Mouse (Mus musculus): ENCODE data around the gene Rbfox1. TPM values are rescaled to one million over a fixed set of nuclear protein-coding genes. Genes with fewer than 3 reads are reported as not detected.

Rbfox1 gene
- total and polyA plus RNA-seq, 3 experiments: 31.6 to 58.1 (median 52.9) TPM

- WGBS: 72% methylated on average over 2 of the region's 2 CpGs
- Histone ChIP-seq H3K27ac (no peak overlapping the region), H3K36me3 (ENCODE audit: control insufficient read depth, insufficient read depth, low read length) (no peaks in the 10 kb centered on the region), H3K79me2 (replicated peaks; ENCODE audit: control insufficient read depth, insufficient read depth, low read length) (no peaks in the 10 kb centered on the region), H3K9ac (ENCODE audit: low read depth, low read length) (no peak overlapping the region), H3K4me1 (ENCODE audit: control insufficient read depth, insufficient read depth, low read length) (no peaks in the 10 kb centered on the region), H3K27me3 (ENCODE audit: control insufficient read depth, insufficient read depth, low read length) (no peaks in the 10 kb centered on the region), H3K4me3 (no peak overlapping the region)
- intact Hi-C loops (cut with DNase I): no loop called here
- DNase-seq: no peak
- TF ChIP-seq EP300 (IDR thresholded peaks at IDR 0.05; ENCODE audit: insufficient read depth, low read depth, low read length) (no peak), POLR2A (IDR thresholded peaks at IDR 0.05; ENCODE audit: insufficient read depth, low read depth, low read length) (no peak), CTCF (IDR thresholded peaks at IDR 0.05) (no peak)
These were observed 1338.1 kb downstream of the Rbfox1 start for GRCm38 (mm10) chr16:7223265-7223664.

GRCm38 (mm10) chr16:7226000-7226399, 1340.8 kb downstream of the Rbfox1 start:
- WGBS: 86% methylated on average over 3 of the region's 3 CpGs
- no peaks in the 10 kb centered on the region; the same call in 1 of the 2 replicates for H3K4me1 ChIP-seq (ENCODE audit: control insufficient read depth, insufficient read depth, low read length)

GRCm38 (mm10) chr16:7228246-7228645, 1343.1 kb downstream of the Rbfox1 start:
- Histone ChIP-seq H3K79me2 (replicated peaks; ENCODE audit: control insufficient read depth, insufficient read depth, low read length) (no peaks in the 10 kb centered on the region), H3K9ac (ENCODE audit: low read depth, low read length) (no peak overlapping the region), H3K27me3 (ENCODE audit: control insufficient read depth, insufficient read depth, low read length) (no peaks in the 10 kb centered on the region), H3K4me1 (ENCODE audit: control insufficient read depth, insufficient read depth, low read length) (no peaks in the 10 kb centered on the region; the same call in 1 of the 2 replicates), H3K36me3 (ENCODE audit: control insufficient read depth, insufficient read depth, low read length) (no peaks in the 10 kb centered on the region), H3K27ac (no peak overlapping the region), H3K4me3 (no peak overlapping the region)
- intact Hi-C loops (cut with DNase I): no loop called here
- no peak for TF ChIP-seq EP300 (IDR thresholded peaks at IDR 0.05; ENCODE audit: insufficient read depth, low read depth, low read length)
- TF ChIP-seq CTCF (IDR thresholded peaks at IDR 0.05): no peak
- TF ChIP-seq POLR2A (IDR thresholded peaks at IDR 0.05; ENCODE audit: insufficient read depth, low read depth, low read length): no peak
- no peak for DNase-seq
- 60% methylated on average over 5 of the region's 5 CpGs for WGBS

More at GRCm38 (mm10) chr16:7226000-7226399, 1340.8 kb downstream of the Rbfox1 start:
- Histone ChIP-seq H3K4me3 (no peak overlapping the region), H3K27me3 (ENCODE audit: control insufficient read depth, insufficient read depth, low read length) (no peaks in the 10 kb centered on the region), H3K9ac (ENCODE audit: low read depth, low read length) (no peak overlapping the region), H3K79me2 (replicated peaks; ENCODE audit: control insufficient read depth, insufficient read depth, low read length) (no peaks in the 10 kb centered on the region), H3K27ac (no peak overlapping the region), H3K36me3 (ENCODE audit: control insufficient read depth, insufficient read depth, low read length) (no peaks in the 10 kb centered on the region)
- DNase-seq: no peak
- TF ChIP-seq POLR2A (IDR thresholded peaks at IDR 0.05; ENCODE audit: insufficient read depth, low read depth, low read length) (no peak), EP300 (IDR thresholded peaks at IDR 0.05; ENCODE audit: insufficient read depth, low read depth, low read length) (no peak), CTCF (IDR thresholded peaks at IDR 0.05) (no peak)
- intact Hi-C loops (cut with DNase I): no loop called here

GRCm38 (mm10) chr16:7229232-7229631, 1344.1 kb downstream of the Rbfox1 start:
- Histone ChIP-seq H3K9ac (ENCODE audit: low read depth, low read length) (no peak overlapping the region), H3K27ac (no peak overlapping the region), H3K79me2 (replicated peaks; ENCODE audit: control insufficient read depth, insufficient read depth, low read length) (no peaks in the 10 kb centered on the region), H3K27me3 (ENCODE audit: control insufficient read depth, insufficient read depth, low read length) (no peaks in the 10 kb centered on the region), H3K4me3 (no peak overlapping the region), H3K4me1 (ENCODE audit: control insufficient read depth, insufficient read depth, low read length) (no peaks in the 10 kb centered on the region; the same call in 1 of the 2 replicates), H3K36me3 (ENCODE audit: control insufficient read depth, insufficient read depth, low read length) (no peaks in the 10 kb centered on the region)
- intact Hi-C loops (cut with DNase I): no loop called here
- TF ChIP-seq POLR2A (IDR thresholded peaks at IDR 0.05; ENCODE audit: insufficient read depth, low read depth, low read length): no peak
- TF ChIP-seq EP300 (IDR thresholded peaks at IDR 0.05; ENCODE audit: insufficient read depth, low read depth, low read length): no peak
- no peak for TF ChIP-seq CTCF (IDR thresholded peaks at IDR 0.05)
- 36% methylated on average over 4 of the region's 4 CpGs for WGBS
- no peak for DNase-seq

GRCm38 (mm10) chr16:7241627-7242026, 1356.5 kb downstream of the Rbfox1 start:
- H3K27me3 ChIP-seq (ENCODE audit: control insufficient read depth, insufficient read depth, low read length): no peaks in the 10 kb centered on the region
- DNase-seq: no peak
- intact Hi-C loops (cut with DNase I): no loop called here
- 38% methylated on average over 3 of the region's 3 CpGs for WGBS
- H3K79me2 ChIP-seq (replicated peaks; ENCODE audit: control insufficient read depth, insufficient read depth, low read length): no peaks in the 10 kb centered on the region
- H3K4me3 ChIP-seq: no peak overlapping the region
- TF ChIP-seq EP300 (IDR thresholded peaks at IDR 0.05; ENCODE audit: insufficient read depth, low read depth, low read length): no peak
- TF ChIP-seq CTCF (IDR thresholded peaks at IDR 0.05): no peak
- no peak for TF ChIP-seq POLR2A (IDR thresholded peaks at IDR 0.05; ENCODE audit: insufficient read depth, low read depth, low read length)
- H3K36me3 ChIP-seq (ENCODE audit: control insufficient read depth, insufficient read depth, low read length): no peaks in the 10 kb centered on the region
- no peak overlapping the region for H3K9ac ChIP-seq (ENCODE audit: low read depth, low read length)
- H3K27ac ChIP-seq: no peak overlapping the region
- no peaks in the 10 kb centered on the region for H3K4me1 ChIP-seq (ENCODE audit: control insufficient read depth, insufficient read depth, low read length)

- no peak overlapping the region for H3K9ac ChIP-seq (ENCODE audit: low read depth, low read length)
- no peaks in the 10 kb centered on the region for H3K27me3 ChIP-seq (ENCODE audit: control insufficient read depth, insufficient read depth, low read length)
- no peak overlapping the region for H3K27ac ChIP-seq
- WGBS: 85% methylated on average over 3 of the region's 3 CpGs
- TF ChIP-seq CTCF (IDR thresholded peaks at IDR 0.05) (no peak), EP300 (IDR thresholded peaks at IDR 0.05; ENCODE audit: insufficient read depth, low read depth, low read length) (no peak)
- no peak for DNase-seq
- H3K4me1 ChIP-seq (ENCODE audit: control insufficient read depth, insufficient read depth, low read length): no peaks in the 10 kb centered on the region
- intact Hi-C loops (cut with DNase I): no loop called here
- no peak overlapping the region for H3K4me3 ChIP-seq
- no peaks in the 10 kb centered on the region for H3K79me2 ChIP-seq (replicated peaks; ENCODE audit: control insufficient read depth, insufficient read depth, low read length)
- H3K36me3 ChIP-seq (ENCODE audit: control insufficient read depth, insufficient read depth, low read length): no peaks in the 10 kb centered on the region
These were observed 1357.3 kb downstream of the Rbfox1 start for GRCm38 (mm10) chr16:7242501-7242900.
